Mouse (Mus musculus): ENCODE measurements around the gene Acacb.

DNA sequence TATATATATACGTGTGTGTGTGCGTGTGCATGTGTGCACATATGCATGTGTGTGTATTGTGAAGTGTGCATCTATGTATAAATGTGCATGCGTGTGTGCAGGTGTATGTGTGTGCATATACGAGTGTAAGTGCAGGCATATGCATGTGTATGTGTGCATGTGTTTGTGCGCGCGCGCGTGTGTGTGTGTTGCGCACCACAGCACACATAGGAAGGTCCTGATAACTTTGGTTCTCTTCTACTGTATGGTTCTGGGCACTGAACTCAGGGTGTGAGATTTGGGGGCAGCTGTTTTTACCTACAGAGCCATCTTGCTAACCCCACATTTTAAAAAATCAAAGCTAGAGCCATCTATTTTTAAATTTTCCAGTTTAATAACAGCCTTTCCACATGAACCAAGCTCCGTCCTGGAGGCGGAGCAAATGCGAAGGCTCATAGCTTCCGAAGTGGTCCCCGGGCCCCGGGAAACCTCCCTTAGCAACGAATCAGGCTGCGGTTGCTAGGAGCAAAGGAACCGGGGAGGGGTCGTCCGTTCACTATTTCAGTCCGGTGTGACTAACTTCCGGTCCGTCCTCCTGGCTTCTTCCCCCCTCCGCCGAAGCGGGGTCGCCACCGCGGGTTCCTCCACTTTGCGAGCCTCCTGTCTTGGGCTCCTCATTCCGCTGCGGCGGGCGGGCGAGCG is 46.5 kb upstream of the Acacb start:
- TF ChIP-seq CTCF (IDR thresholded peaks at IDR 0.05; ENCODE audit: control insufficient read depth, insufficient read depth, insufficient replicate concordance, low read depth, low read length) (no peak; the same call in 1 of the 2 replicates), POLR2A (IDR thresholded peaks at IDR 0.05; ENCODE audit: control insufficient read depth, low read depth, low read length) (peak; percentile 43; the same call in 1 of the 2 replicates)

All from testis, adult 2 months (tissue).